Mouse (Mus musculus) CH12.LX (cell line): ENCODE data around the gene Cmah. TPM values are rescaled to one million over a fixed set of nuclear protein-coding genes. Genes with fewer than 3 reads are reported as not detected.

Source experiments
- DNase-seq: peaks from one replicate; pipeline ENCODE4 v3.0.0-alpha.2; 2013; ENCODE audit errors: extremely low read depth
- H3K27ac ChIP-seq: 2 replicates; pipeline ENCODE4 v1.5.1; 2012; ENCODE audit warnings: low read depth, mild to moderate bottlenecking, control low read depth, moderate library complexity; ENCODE audit not compliant: insufficient read depth
- H3K27me3 ChIP-seq: replicated peaks from 2 replicates; pipeline ENCODE3; 2012; ENCODE audit warnings: inconsistent platforms
- H3K36me3 ChIP-seq, 2 experiments: replicated peaks in 1 of 2; 2 replicates each; pipeline versions ENCODE3 to v1.6.1; 2012; ENCODE audit warnings: inconsistent platforms in 1 of 2, low read length in 1 of 2, mild to moderate bottlenecking in 1 of 2, mixed read lengths in 1 of 2, moderate library complexity in 1 of 2; ENCODE audit not compliant: control insufficient read depth in 1 of 2, insufficient read depth in 1 of 2
- H3K4me1 ChIP-seq, 2 experiments: 2 replicates each; pipeline ENCODE4 v1.6.1; 2012; ENCODE audit warnings: inconsistent platforms in 1 of 2, moderate library complexity in 1 of 2; ENCODE audit not compliant: insufficient read depth in 2 of 2, control insufficient read depth in 1 of 2
- H3K4me2 ChIP-seq: 2 replicates; pipeline ENCODE4 v1.6.1; 2012; ENCODE audit warnings: low read depth, mild to moderate bottlenecking, control low read depth; ENCODE audit not compliant: poor library complexity, insufficient read depth, severe bottlenecking
- H3K4me3 ChIP-seq, 3 experiments: fragments of 150-350 bp in 1 of 3; sonication (generic) in 1 of 3; replicated peaks in 1 of 3; 2 replicates each; pipeline versions ENCODE3 to v1.5.1; 2011 to 2012; ENCODE audit warnings: low read depth in 2 of 3, low read length in 2 of 3, mild to moderate bottlenecking in 2 of 3, moderate library complexity in 2 of 3, control low read depth in 1 of 3, improper control_type of control experiment in 1 of 3, inconsistent platforms in 1 of 3, mixed read lengths in 1 of 3; ENCODE audit not compliant: poor library complexity in 1 of 3
- H3K79me2 ChIP-seq: replicated peaks from 2 replicates; pipeline ENCODE4 v1.6.1; 2012; ENCODE audit warnings: mild to moderate bottlenecking, moderate library complexity; ENCODE audit not compliant: control insufficient read depth, poor library complexity, insufficient read depth, severe bottlenecking; ENCODE audit errors: extremely low read depth
- H3K9ac ChIP-seq: 2 replicates; pipeline ENCODE4 v1.6.1; 2012; ENCODE audit warnings: low read depth, mild to moderate bottlenecking, control low read depth, moderate library complexity; ENCODE audit not compliant: insufficient read depth
- H3K9me3 ChIP-seq: replicated peaks from 2 replicates; pipeline ENCODE3; 2012; ENCODE audit warnings: low read length, inconsistent platforms, mixed read lengths
- BHLHE40 ChIP-seq: IDR thresholded peaks from 2 replicates; pipeline ENCODE4 v1.6.1; 2011; ENCODE audit warnings: mild to moderate bottlenecking, low read depth, low read length, improper control_type of control experiment
- CHD2 ChIP-seq: IDR thresholded peaks from 2 replicates; pipeline ENCODE4 v1.6.1; 2011; ENCODE audit warnings: low read length, improper control_type of control experiment
- CTCF ChIP-seq, 2 experiments: IDR thresholded peaks in 1 of 2; conservative IDR thresholded peaks in 1 of 2; 2 replicates each; pipeline ENCODE4 v1.5.1; 2011 to 2012; ENCODE audit warnings: low read depth in 2 of 2, low read length in 2 of 2, improper control_type of control experiment in 1 of 2, inconsistent platforms in 1 of 2, mild to moderate bottlenecking in 1 of 2, moderate library complexity in 1 of 2
- E2F4 ChIP-seq: IDR thresholded peaks from 2 replicates; pipeline ENCODE4 v1.6.1; 2011; ENCODE audit warnings: low read depth, low read length, improper control_type of control experiment; ENCODE audit not compliant: insufficient replicate concordance
- ELF1 ChIP-seq: IDR thresholded peaks from 2 replicates; pipeline ENCODE4 v1.6.1; 2014; ENCODE audit warnings: low read depth, mild to moderate bottlenecking, inconsistent platforms, low read length, improper control_type of control experiment
- EP300 ChIP-seq: IDR thresholded peaks from 2 replicates; pipeline ENCODE4 v1.6.1; 2011; ENCODE audit warnings: low read length, improper control_type of control experiment
- ETS1 ChIP-seq: conservative IDR thresholded peaks from 2 replicates; pipeline ENCODE4 v1.6.1; 2012; ENCODE audit warnings: low read depth, mild to moderate bottlenecking, inconsistent platforms, low read length, improper control_type of control experiment, moderate library complexity
- GABPA ChIP-seq: IDR thresholded peaks from 2 replicates; pipeline ENCODE4 v1.6.1; 2012; ENCODE audit warnings: low read depth, low read length, improper control_type of control experiment, inconsistent platforms; ENCODE audit not compliant: insufficient replicate concordance
- HCFC1 ChIP-seq: IDR thresholded peaks from 2 replicates; pipeline ENCODE4 v1.6.1; 2012; ENCODE audit warnings: low read depth, mild to moderate bottlenecking, inconsistent platforms, low read length, improper control_type of control experiment
- IRF4 ChIP-seq: IDR thresholded peaks from 2 replicates; pipeline ENCODE4 v1.6.1; 2014; ENCODE audit warnings: low read depth, mild to moderate bottlenecking, inconsistent platforms, low read length, improper control_type of control experiment
- JUN ChIP-seq: IDR thresholded peaks from 2 replicates; pipeline ENCODE4 v1.6.1; 2011; ENCODE audit warnings: low read depth, mild to moderate bottlenecking, low read length, improper control_type of control experiment, moderate library complexity; ENCODE audit not compliant: insufficient read depth
- KAT2A ChIP-seq: IDR thresholded peaks from 2 replicates; pipeline ENCODE4 v1.6.1; 2012; ENCODE audit warnings: low read length, improper control_type of control experiment, inconsistent platforms; ENCODE audit not compliant: insufficient replicate concordance
- MAFK ChIP-seq: IDR thresholded peaks from 2 replicates; pipeline ENCODE4 v1.6.1; 2011; ENCODE audit warnings: low read length, improper control_type of control experiment; ENCODE audit not compliant: insufficient replicate concordance
- MAX ChIP-seq: IDR thresholded peaks from 2 replicates; pipeline ENCODE4 v1.6.1; 2011; ENCODE audit warnings: low read length, improper control_type of control experiment
- MAZ ChIP-seq: IDR thresholded peaks from 2 replicates; pipeline ENCODE4 v1.6.1; 2012; ENCODE audit warnings: low read depth, mild to moderate bottlenecking, inconsistent platforms, low read length, improper control_type of control experiment, moderate library complexity
- MEF2A ChIP-seq: IDR thresholded peaks from 2 replicates; pipeline ENCODE4 v1.6.1; 2014; ENCODE audit warnings: low read depth, mild to moderate bottlenecking, inconsistent platforms, low read length, improper control_type of control experiment, borderline replicate concordance
- MXI1 ChIP-seq: IDR thresholded peaks from 2 replicates; pipeline ENCODE4 v1.6.1; 2011; ENCODE audit warnings: mild to moderate bottlenecking, low read depth, low read length, improper control_type of control experiment
- MYC ChIP-seq: IDR thresholded peaks from 2 replicates; pipeline ENCODE4 v1.6.1; 2011; ENCODE audit warnings: low read depth, mild to moderate bottlenecking, improper control_type of control experiment, low read length
- PAX5 ChIP-seq: IDR thresholded peaks from 2 replicates; pipeline ENCODE4 v1.6.1; 2012; ENCODE audit warnings: low read length, inconsistent platforms, mixed read lengths
- POLR2A ChIP-seq: IDR thresholded peaks from 2 replicates; pipeline ENCODE4 v1.6.1; 2011; ENCODE audit warnings: low read depth, mild to moderate bottlenecking, improper control_type of control experiment, low read length
- POLR2AphosphoS2 ChIP-seq: IDR thresholded peaks from 2 replicates; pipeline ENCODE4 v1.6.1; 2011; ENCODE audit warnings: low read depth, low read length, improper control_type of control experiment
- RAD21 ChIP-seq: IDR thresholded peaks from 2 replicates; pipeline ENCODE4 v1.6.1; 2011; ENCODE audit warnings: low read depth, mild to moderate bottlenecking, low read length, improper control_type of control experiment, moderate library complexity
- RCOR1 ChIP-seq: conservative IDR thresholded peaks from 2 replicates; pipeline ENCODE4 v1.6.1; 2012; ENCODE audit warnings: low read depth, mild to moderate bottlenecking, inconsistent platforms, low read length, improper control_type of control experiment
- SMC3 ChIP-seq: IDR thresholded peaks from 2 replicates; pipeline ENCODE4 v1.6.1; 2011; ENCODE audit warnings: low read depth, low read length, improper control_type of control experiment
- TBP ChIP-seq: conservative IDR thresholded peaks from 2 replicates; pipeline ENCODE4 v1.6.1; 2011; ENCODE audit warnings: low read depth, low read length, improper control_type of control experiment
- TCF12 ChIP-seq: IDR thresholded peaks from 2 replicates; pipeline ENCODE4 v1.6.1; 2014; ENCODE audit warnings: low read depth, mild to moderate bottlenecking, inconsistent platforms, low read length, improper control_type of control experiment
- UBTF ChIP-seq: IDR thresholded peaks from 2 replicates; pipeline ENCODE4 v1.6.1; 2012; ENCODE audit warnings: low read depth, mild to moderate bottlenecking, inconsistent platforms, low read length, improper control_type of control experiment, moderate library complexity
- USF1 ChIP-seq: IDR thresholded peaks from 2 replicates; pipeline ENCODE4 v1.6.1; 2014; ENCODE audit warnings: low read depth, mild to moderate bottlenecking, inconsistent platforms, low read length, improper control_type of control experiment
- USF2 ChIP-seq: conservative IDR thresholded peaks from 2 replicates; pipeline ENCODE4 v1.6.1; 2011; ENCODE audit warnings: low read depth, low read length, improper control_type of control experiment
- ZC3H11A ChIP-seq: IDR thresholded peaks from 2 replicates; pipeline ENCODE4 v1.6.1; 2012; ENCODE audit warnings: low read depth, mild to moderate bottlenecking, inconsistent platforms, low read length, improper control_type of control experiment
- ZKSCAN1 ChIP-seq: IDR thresholded peaks from 2 replicates; pipeline ENCODE4 v1.6.1; 2012; ENCODE audit warnings: low read depth, inconsistent platforms, low read length, improper control_type of control experiment, borderline replicate concordance
- ZMIZ1 ChIP-seq: IDR thresholded peaks from 2 replicates; pipeline ENCODE4 v1.6.1; 2012; ENCODE audit warnings: low read depth, mild to moderate bottlenecking, inconsistent platforms, low read length, improper control_type of control experiment
- ZNF384 ChIP-seq: IDR thresholded peaks from 2 replicates; pipeline ENCODE4 v1.6.1; 2012; ENCODE audit warnings: low read depth, low read length, improper control_type of control experiment, inconsistent platforms
- dilution Hi-C: fragments of 300-500 bp; cut with MboI; formaldehyde crosslinking; loops from 2 replicates; pipeline ENCODE4 v1.14.3; 2020; ENCODE audit warnings: low sequenced_read_pairs; ENCODE audit not compliant: extremely low pct_unique_long_range_greater_than_20kb, extremely low pct_ligation_motif_present
- in situ Hi-C: fragments of 300-500 bp; cut with MboI; formaldehyde crosslinking; loops from 3 replicates; pipeline ENCODE4 v1.14.3; 2019; ENCODE audit warnings: low sequenced_read_pairs, low pct_ligation_motif_present, low pct_unique_long_range_greater_than_20kb, mixed read lengths
- polyA plus RNA-seq: library from polyadenylated mRNA; unstranded; fragments of >175 nt; gene quantifications from 2 replicates; pipeline ENCODE4 v1.2.1, GENCODE M21; 2012; ENCODE audit warnings: low read depth; ENCODE audit not compliant: insufficient read length
- total RNA-seq, 2 experiments: library from RNA; depleted of rRNA; stranded (reverse); fragments of 300-350 nt in 1 of 2; fragments of >200 nt in 1 of 2; gene quantifications; 2 replicates each; pipeline ENCODE4 v1.2.3; 2012 to 2014

Cmah gene
- total and polyA plus RNA-seq, 3 experiments = 5.0 to 17.4 (median 5.5) TPM

DNA sequence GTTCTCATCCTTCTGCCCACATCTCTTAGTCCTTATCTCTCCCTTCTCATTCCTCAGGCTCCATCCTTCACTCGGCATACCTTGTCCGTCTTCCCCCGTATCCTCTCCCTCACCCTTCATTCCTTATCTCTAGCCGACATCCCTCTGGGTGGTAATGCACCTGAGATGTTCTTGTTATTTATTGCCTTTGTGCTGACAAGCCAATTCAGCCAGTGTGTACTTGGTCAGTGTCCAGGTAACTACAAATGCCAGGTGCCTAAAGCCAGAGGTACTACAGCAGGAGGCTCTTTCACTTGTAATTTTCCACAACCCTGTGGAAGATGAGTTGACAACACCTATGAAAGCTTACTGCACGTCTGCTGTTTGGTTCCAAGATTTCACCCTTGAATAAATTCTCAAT lies 64.7 kb downstream of the Cmah start:
- dilution Hi-C loops (no loop called here), in situ Hi-C loops (no loop called here)
- H3K27ac ChIP-seq = no peak overlapping the region
- TF ChIP-seq MAFK = no peak
- no peak for TF ChIP-seq UBTF
- TF ChIP-seq USF1 = no peak
- no peak for TF ChIP-seq ZMIZ1
- no peak for TF ChIP-seq SMC3
- TF ChIP-seq POLR2AphosphoS2 = no peak
- TF ChIP-seq MYC = no peak
- no peak for TF ChIP-seq USF2
- TF ChIP-seq MEF2A = no peak
- no peak for TF ChIP-seq ZC3H11A
- no peak for TF ChIP-seq IRF4
- TF ChIP-seq PAX5 = no peak
- TF ChIP-seq MXI1 = no peak
- TF ChIP-seq JUN = no peak
- TF ChIP-seq ZNF384 = no peak
- no peak for TF ChIP-seq CTCF (conservative IDR thresholded peaks at IDR 0.05 in 1 of 2, IDR thresholded peaks at IDR 0.05 in 1 of 2; ENCODE audit: low read depth in 2 of 2, low read length in 2 of 2)
- TF ChIP-seq CHD2 = no peak
- TF ChIP-seq, all 38 proteins: peak for 0
- Histone ChIP-seq H3K79me2 (no peaks in the 10 kb centered on the region), H3K4me3 (no peak overlapping the region), H3K27me3 (no peaks in the 10 kb centered on the region), H3K9ac (no peak overlapping the region), H3K4me1 (peaks cover 15 to 54% of the 10 kb centered on the region in 2 experiments), H3K4me2 (no peak overlapping the region), H3K9me3 (peaks cover 2% of the 10 kb centered on the region), H3K36me3 (no peaks in the 10 kb centered on the region)
- DNase-seq = no peak

DNA sequence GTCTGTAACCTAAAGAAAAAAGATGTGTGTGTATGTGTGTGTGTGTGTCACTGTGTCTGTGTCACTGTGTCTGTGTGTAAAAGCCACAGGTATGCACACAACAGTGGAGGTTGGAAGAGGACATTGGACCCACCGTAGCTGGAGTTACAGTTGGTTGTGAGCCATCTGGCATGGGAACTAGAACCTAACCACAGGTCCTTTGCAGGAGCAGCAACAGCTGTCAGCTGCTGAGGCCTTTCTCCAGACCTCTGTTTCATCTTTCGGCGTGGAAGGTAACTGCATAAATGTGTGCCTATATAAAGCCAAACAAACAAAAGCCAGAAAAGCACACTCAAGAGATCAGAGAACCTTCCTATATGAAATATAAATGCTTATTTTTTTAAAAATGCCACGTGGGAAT lies 65.5 kb downstream of the Cmah start:
- Histone ChIP-seq H3K4me2 (peak overlapping the region; percentile 41), H3K9me3 (peaks cover 2% of the 10 kb centered on the region), H3K9ac (no peak overlapping the region), H3K4me1 (peaks cover 15 to 57% of the 10 kb centered on the region in 2 experiments), H3K79me2 (no peaks in the 10 kb centered on the region), H3K27me3 (no peaks in the 10 kb centered on the region), H3K27ac (peak overlapping the region; percentile 3; the same call in 1 of the 2 replicates), H3K36me3 (no peaks in the 10 kb centered on the region), H3K4me3 (no peak overlapping the region)
- dilution Hi-C loops = no loop called here
- DNase-seq = peak; percentile 57
- in situ Hi-C loops = no loop called here
- no peak for TF ChIP-seq PAX5
- no peak for TF ChIP-seq HCFC1
- no peak; the same call in 1 of the 2 replicates for TF ChIP-seq RAD21
- no peak for TF ChIP-seq E2F4
- no peak for TF ChIP-seq ZC3H11A
- TF ChIP-seq ZMIZ1 = no peak
- no peak for TF ChIP-seq BHLHE40
- no peak for TF ChIP-seq POLR2A
- TF ChIP-seq MXI1 = no peak
- TF ChIP-seq ZNF384 = no peak
- no peak for TF ChIP-seq GABPA
- TF ChIP-seq ETS1 = no peak
- peak; percentile 71; the same call in 1 of the 2 replicates for TF ChIP-seq EP300
- TF ChIP-seq USF2 = no peak
- TF ChIP-seq TBP = no peak
- no peak for TF ChIP-seq ZKSCAN1
- no peak for TF ChIP-seq SMC3
- no peak for TF ChIP-seq MAZ
- peak; percentile 52 for TF ChIP-seq MYC
- no peak for TF ChIP-seq KAT2A
- no peak for TF ChIP-seq CTCF (conservative IDR thresholded peaks at IDR 0.05 in 1 of 2, IDR thresholded peaks at IDR 0.05 in 1 of 2; ENCODE audit: low read depth in 2 of 2, low read length in 2 of 2)
- no peak for TF ChIP-seq ELF1
- 0 out of 2 replicates have a peak, but pooled peaks have one; percentile 15 for TF ChIP-seq CHD2
- no peak for TF ChIP-seq RCOR1
- TF ChIP-seq UBTF = no peak
- peak; percentile 76 for TF ChIP-seq TCF12
- TF ChIP-seq MAX = no peak
